Mouse (Mus musculus) heart, embryonic 14.5 days (tissue): ENCODE results near the gene Tmem51. TPM values are rescaled to one million over a fixed set of nuclear protein-coding genes. Genes with fewer than 3 reads are reported as not detected.

Experiments
- ATAC-seq: fragments of 200-750 bp; cut with Nextera tagmentation; 2 replicates; pipeline ENCODE4 v1.8.0; 2017; ENCODE audit warnings: low read depth, moderate TSS enrichment; ENCODE audit not compliant: insufficient number of reproducible peaks, insufficient read depth, low FRiP score
- H3K27ac ChIP-seq, 2 experiments: fragments of 200-500 bp in 1 of 2; fragments of 300-500 bp in 1 of 2; sonication (generic) in 1 of 2; replicated peaks in 1 of 2; 2 replicates each; pipeline ENCODE4 v1.5.1; 2012 to 2014; ENCODE audit warnings: low read depth in 2 of 2, low read length in 2 of 2, control low read depth in 1 of 2, mild to moderate bottlenecking in 1 of 2, mixed read lengths in 1 of 2; ENCODE audit not compliant: control insufficient read depth in 1 of 2, insufficient read depth in 1 of 2
- H3K27me3 ChIP-seq: fragments of 300-500 bp; sonication (generic); 2 replicates; pipeline ENCODE4 v1.6.1; 2014; ENCODE audit warnings: mild to moderate bottlenecking, low read length, control low read depth; ENCODE audit not compliant: control insufficient read depth, insufficient read depth
- H3K36me3 ChIP-seq: fragments of 300-500 bp; sonication (generic); 2 replicates; pipeline ENCODE4 v1.6.1; 2014; ENCODE audit warnings: mild to moderate bottlenecking, control low read depth, low read length, mixed read lengths; ENCODE audit not compliant: control insufficient read depth, insufficient read depth
- H3K4me1 ChIP-seq, 2 experiments: fragments of 200-500 bp in 1 of 2; fragments of 300-500 bp in 1 of 2; sonication (generic) in 1 of 2; 2 replicates each; pipeline ENCODE4 v1.6.1; 2012 to 2014; ENCODE audit warnings: low read length in 2 of 2, control low read depth in 1 of 2, mixed read lengths in 1 of 2; ENCODE audit not compliant: control insufficient read depth in 2 of 2, insufficient read depth in 2 of 2
- H3K4me2 ChIP-seq: fragments of 300-500 bp; sonication (generic); 2 replicates; pipeline ENCODE4 v1.6.1; 2014; ENCODE audit warnings: mild to moderate bottlenecking, low read length
- H3K4me3 ChIP-seq, 2 experiments: fragments of 200-500 bp in 1 of 2; fragments of 300-500 bp in 1 of 2; sonication (generic) in 1 of 2; 2 replicates each; pipeline ENCODE4 v1.5.1; 2012 to 2014; ENCODE audit warnings: low read length in 2 of 2, mild to moderate bottlenecking in 2 of 2, control low read depth in 1 of 2, low read depth in 1 of 2, moderate library complexity in 1 of 2; ENCODE audit not compliant: control insufficient read depth in 1 of 2, insufficient read depth in 1 of 2
- H3K9ac ChIP-seq: fragments of 300-500 bp; sonication (generic); 2 replicates; pipeline ENCODE4 v1.6.1; 2014; ENCODE audit warnings: mild to moderate bottlenecking, low read length
- H3K9me3 ChIP-seq: fragments of 300-500 bp; sonication (generic); 2 replicates; pipeline ENCODE4 v1.6.1; 2016; ENCODE audit warnings: low read length, control low read depth; ENCODE audit not compliant: control insufficient read depth
- WGBS: fragments of 180-500 bp; shearing (Covaris S2); extraction: QIAGEN DNeasy Blood & Tissue Kit; methylation state at CpG from one replicate; pipeline ENCODE4 v1.1.7; 2014; 5-methylcytosine and 5-hydroxymethylcytosine counted together
- polyA plus RNA-seq: library from polyadenylated mRNA; unstranded; fragments of >200 nt; fragmentation: Nextera tagmentation; extraction: Ambion mirVana; gene quantifications from 2 replicates; pipeline ENCODE4 v1.2.1, GENCODE M21; 2014

The Tmem51 gene
- polyA plus RNA-seq, 1 experiment from 2014 or later: 36.4 TPM

DNA sequence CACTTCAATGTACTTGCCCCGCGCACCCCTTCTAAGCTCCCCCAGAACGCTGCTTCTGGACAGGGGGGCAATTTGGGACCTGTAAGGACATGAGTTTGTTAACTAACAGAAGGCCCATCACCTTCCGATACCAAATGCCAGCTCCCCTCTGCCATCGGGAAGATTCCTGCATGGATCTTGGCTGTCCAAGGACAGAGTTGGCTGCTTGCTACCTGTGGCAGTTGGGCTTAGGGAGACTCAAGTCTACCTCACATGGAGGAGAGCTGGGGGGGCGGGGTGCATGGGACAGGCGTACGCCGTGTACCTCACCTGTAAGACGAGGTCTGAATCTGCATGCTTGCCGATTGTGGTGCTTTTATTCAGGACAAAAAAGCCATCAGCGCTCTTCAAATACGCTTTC is 72.9 kb downstream of the Tmem51 start:
- H3K9me3 ChIP-seq: no peaks in the 10 kb centered on the region
- no peak for ATAC-seq
- peaks cover 14% of the 10 kb centered on the region; the same call in 1 of the 2 replicates for H3K27me3 ChIP-seq
- WGBS: 86% methylated on average over 13 of the region's 13 CpGs
- H3K27ac ChIP-seq: no peak overlapping the region
- no peak overlapping the region for H3K9ac ChIP-seq
- no peak overlapping the region for H3K4me2 ChIP-seq
- H3K4me3 ChIP-seq: no peak overlapping the region
- H3K4me1 ChIP-seq: peaks cover 11 to 13% of the 10 kb centered on the region in 2 experiments
- no peaks in the 10 kb centered on the region for H3K36me3 ChIP-seq

DNA sequence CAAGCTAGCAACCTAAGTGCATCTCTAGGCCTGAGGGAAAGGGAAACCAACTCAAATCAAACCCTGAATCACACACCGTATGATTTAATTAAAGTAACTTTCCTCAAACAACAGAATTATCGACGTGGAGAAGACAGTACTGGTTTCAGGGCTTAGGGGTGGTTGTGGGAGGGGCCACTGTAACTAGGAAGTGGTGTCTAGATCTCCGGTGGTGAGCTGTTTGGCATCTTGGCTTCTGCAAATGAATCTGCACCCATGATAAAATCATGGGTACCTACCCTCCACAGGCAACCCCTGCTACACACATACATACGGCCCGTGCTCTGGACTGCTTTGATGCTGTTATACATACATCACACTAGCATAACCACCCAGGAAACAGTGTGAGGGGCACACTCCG is 73.7 kb downstream of the Tmem51 start:
- H3K9me3 ChIP-seq: no peaks in the 10 kb centered on the region
- H3K4me1 ChIP-seq: peaks cover 9% of the 10 kb centered on the region in 2 experiments
- H3K27ac ChIP-seq: no peak overlapping the region
- H3K27me3 ChIP-seq: peaks cover 8% of the 10 kb centered on the region; the same call in 1 of the 2 replicates
- 83% methylated on average over 7 of the region's 7 CpGs for WGBS
- no peak overlapping the region for H3K4me2 ChIP-seq
- H3K9ac ChIP-seq: no peak overlapping the region
- no peak for ATAC-seq
- H3K4me3 ChIP-seq: no peak overlapping the region
- no peaks in the 10 kb centered on the region for H3K36me3 ChIP-seq

DNA sequence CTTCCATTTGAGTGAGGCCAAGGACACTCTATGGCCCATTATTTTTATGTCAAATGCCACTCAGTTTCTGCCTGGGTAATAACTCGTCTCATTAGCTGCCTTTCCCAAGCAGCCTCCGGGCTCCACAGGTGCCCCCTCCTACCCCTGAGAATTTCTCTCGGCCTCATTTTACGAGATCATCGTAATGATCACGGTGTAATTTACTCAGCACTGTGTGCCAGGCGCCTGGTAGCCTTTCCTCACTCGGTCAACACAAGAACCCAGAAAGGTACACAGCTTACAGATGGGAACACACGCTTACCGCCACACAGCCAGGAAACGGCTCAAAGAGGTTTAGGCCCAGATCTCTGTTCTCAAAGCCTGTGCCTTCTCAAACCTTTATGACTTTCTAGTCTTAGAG is 75.9 kb downstream of the Tmem51 start:
- Histone ChIP-seq H3K27me3 (0 out of 2 replicates have a peak, but pooled peaks cover 4% of the 10 kb centered on the region), H3K36me3 (no peaks in the 10 kb centered on the region), H3K9me3 (no peaks in the 10 kb centered on the region), H3K4me2 (no peak overlapping the region), H3K27ac (no peak overlapping the region), H3K4me3 (no peak overlapping the region), H3K9ac (no peak overlapping the region), H3K4me1 (0 out of 4 replicates have a peak, but pooled peaks cover 3 to 7% of the 10 kb centered on the region in 2 experiments)
- ATAC-seq: no peak
- 83% methylated on average over 11 of the region's 11 CpGs for WGBS

DNA sequence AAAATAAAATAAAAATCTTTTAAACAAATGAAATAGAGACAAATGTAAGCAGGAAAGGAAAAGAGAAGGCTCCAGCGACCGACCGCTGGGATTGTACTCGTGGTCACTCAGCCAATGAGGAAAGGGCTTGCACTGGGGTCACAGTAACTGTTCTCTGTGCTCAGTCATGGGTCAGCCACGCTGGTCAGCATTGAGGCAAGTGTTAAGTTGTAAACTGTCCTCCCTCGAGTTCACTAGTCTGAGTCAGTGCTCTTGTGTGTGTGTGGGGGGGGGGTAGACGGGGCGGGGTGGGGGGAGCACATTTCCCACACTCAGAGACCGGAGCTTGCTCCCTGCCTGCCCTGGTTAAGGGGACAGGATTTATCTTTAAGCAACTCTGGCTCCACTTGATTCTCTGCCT is 83.5 kb downstream of the Tmem51 start:
- Histone ChIP-seq H3K4me1 (peaks cover 3 to 4% of the 10 kb centered on the region in 2 experiments; a peak in 1 of 4 replicates), H3K9ac (no peak overlapping the region), H3K4me2 (no peak overlapping the region), H3K4me3 (no peak overlapping the region), H3K9me3 (no peaks in the 10 kb centered on the region), H3K27ac (no peak overlapping the region), H3K36me3 (no peaks in the 10 kb centered on the region), H3K27me3 (no peaks in the 10 kb centered on the region)
- no peak for ATAC-seq
- WGBS: 52% methylated on average over 8 of the region's 9 CpGs

DNA sequence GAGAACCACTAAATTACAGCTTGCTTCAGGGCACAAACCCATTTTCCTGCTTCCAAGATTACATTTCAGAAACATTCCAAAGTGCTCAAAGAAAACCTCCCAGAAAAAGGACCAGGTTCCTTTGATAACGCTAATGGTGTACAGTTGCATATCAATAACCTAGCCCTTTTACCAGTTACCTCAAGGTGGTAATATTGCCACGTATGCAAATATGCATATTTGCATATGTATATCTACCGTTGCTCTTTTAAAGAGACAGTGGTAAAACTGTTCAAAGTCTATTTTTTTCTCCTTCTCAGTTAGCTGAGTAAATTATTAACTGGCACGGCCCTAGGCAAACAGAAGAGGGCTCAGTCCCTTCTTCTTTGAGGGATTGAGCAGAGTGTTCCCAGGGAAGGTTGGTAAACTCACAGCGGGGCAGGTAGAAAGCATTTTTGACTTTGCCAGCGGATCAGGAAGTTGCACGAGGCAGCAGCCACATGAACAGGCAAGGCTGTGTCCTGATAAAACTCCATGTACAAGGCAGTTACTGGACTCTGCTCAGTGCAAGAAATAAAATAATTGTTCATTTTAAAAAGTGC is 84.5 kb downstream of the Tmem51 start:
- Histone ChIP-seq H3K36me3 (no peaks in the 10 kb centered on the region), H3K9me3 (no peaks in the 10 kb centered on the region), H3K9ac (no peak overlapping the region), H3K4me3 (no peak overlapping the region), H3K27me3 (no peaks in the 10 kb centered on the region), H3K4me2 (no peak overlapping the region), H3K4me1 (peaks cover 3% of the 10 kb centered on the region in 2 experiments; a peak in 1 of 4 replicates), H3K27ac (no peak overlapping the region)
- WGBS: 62% methylated on average over 7 of the region's 7 CpGs
- no peak for ATAC-seq

DNA sequence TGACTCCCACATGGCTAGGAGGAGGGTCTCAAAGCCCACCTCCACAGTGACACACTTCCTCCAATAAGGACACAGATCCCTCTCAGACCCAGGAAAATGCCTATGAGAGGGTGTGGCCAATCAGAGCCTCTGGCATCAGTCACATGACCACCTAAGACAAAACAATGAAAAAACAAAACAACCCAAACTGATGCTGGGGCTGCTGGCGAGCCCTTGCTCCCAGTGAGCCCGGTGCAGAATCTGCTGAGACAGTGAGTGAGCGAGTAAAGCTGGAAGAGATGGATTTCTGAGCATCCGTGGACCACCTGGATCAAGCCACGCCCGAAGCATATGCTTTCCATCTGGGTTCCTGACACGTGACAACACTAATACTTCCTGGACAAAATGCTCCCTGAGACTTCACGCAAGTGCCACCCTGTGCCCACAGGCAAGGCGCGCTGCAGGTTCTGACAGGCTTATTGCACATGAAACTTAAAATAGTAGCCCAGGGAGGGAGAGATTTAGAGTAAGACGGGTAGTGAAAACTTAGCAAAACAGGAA is 85.8 kb downstream of the Tmem51 start:
- no peaks in the 10 kb centered on the region for H3K9me3 ChIP-seq
- H3K4me3 ChIP-seq: peak overlapping the region; percentile 16 to 34; a peak in 3 of 4 replicates
- no peaks in the 10 kb centered on the region for H3K27me3 ChIP-seq
- no peaks in the 10 kb centered on the region for H3K36me3 ChIP-seq
- no peak overlapping the region for H3K9ac ChIP-seq
- peaks cover 3% of the 10 kb centered on the region in 2 experiments; a peak in 1 of 4 replicates for H3K4me1 ChIP-seq
- H3K4me2 ChIP-seq: peak overlapping the region; percentile 46
- no peak for ATAC-seq
- 25% methylated on average over 11 of the region's 11 CpGs for WGBS
- no peak overlapping the region for H3K27ac ChIP-seq

DNA sequence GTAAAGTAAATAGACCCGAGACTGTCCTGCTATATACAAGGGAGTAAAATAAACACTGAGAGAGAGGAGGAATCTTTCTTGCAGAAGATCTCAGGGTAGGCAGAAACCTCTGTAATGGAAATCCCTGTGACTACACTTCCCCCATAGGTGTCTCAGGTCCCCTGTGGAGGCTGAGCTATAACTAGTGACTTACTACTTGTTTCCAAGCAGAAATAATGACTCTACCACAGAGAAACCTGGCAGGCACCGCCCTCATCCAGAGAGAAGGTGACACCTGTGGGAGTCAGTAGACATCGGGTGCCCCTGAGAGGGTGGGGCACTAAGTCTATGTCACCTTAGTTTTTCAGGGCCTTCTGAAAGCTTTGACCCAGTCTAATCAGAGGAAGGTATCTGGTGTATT is 87.2 kb downstream of the Tmem51 start:
- ATAC-seq: no peak
- WGBS: 76% methylated on average over 3 of the region's 3 CpGs
- no peak overlapping the region for H3K4me2 ChIP-seq

More for the DNA sequence above, 87.2 kb downstream of the Tmem51 start:
- Histone ChIP-seq H3K27me3 (no peaks in the 10 kb centered on the region), H3K4me1 (peaks cover 3% of the 10 kb centered on the region in 2 experiments; a peak in 1 of 4 replicates), H3K27ac (no peak overlapping the region), H3K36me3 (no peaks in the 10 kb centered on the region), H3K9me3 (no peaks in the 10 kb centered on the region), H3K4me3 (no peak overlapping the region), H3K9ac (no peak overlapping the region)
